Mouse (Mus musculus) G1E-ER4 (cell line): ENCODE data around the gene Foxp4. TPM values are rescaled to one million over a fixed set of nuclear protein-coding genes. Genes with fewer than 3 reads are reported as not detected.

ENCODE experiments used
- GATA1 ChIP-seq: IDR thresholded peaks from one replicate; pipeline ENCODE4 v1.8.0; 2012; ENCODE audit warnings: low read length, inconsistent platforms
- polyA plus RNA-seq: library from polyadenylated mRNA; stranded (reverse); fragments of >175 nt; gene quantifications from 2 replicates; pipeline ENCODE4 v1.2.3, GENCODE M21; 2012

The Foxp4 gene
- polyA plus RNA-seq, result 35.6 and 46.1 TPM in 2 replicates

GRCm38 (mm10) chr17:47924383-47925339 is at the start of gene Foxp4:
Gene Foxp4, minus strand, starts transcription at chr17:47924645.
- TF ChIP-seq GATA1, result no peak

GRCm38 (mm10) chr17:47973563-47974472 is 49.4 kb upstream of the Foxp4 start:
- TF ChIP-seq GATA1, result no peak

DNA sequence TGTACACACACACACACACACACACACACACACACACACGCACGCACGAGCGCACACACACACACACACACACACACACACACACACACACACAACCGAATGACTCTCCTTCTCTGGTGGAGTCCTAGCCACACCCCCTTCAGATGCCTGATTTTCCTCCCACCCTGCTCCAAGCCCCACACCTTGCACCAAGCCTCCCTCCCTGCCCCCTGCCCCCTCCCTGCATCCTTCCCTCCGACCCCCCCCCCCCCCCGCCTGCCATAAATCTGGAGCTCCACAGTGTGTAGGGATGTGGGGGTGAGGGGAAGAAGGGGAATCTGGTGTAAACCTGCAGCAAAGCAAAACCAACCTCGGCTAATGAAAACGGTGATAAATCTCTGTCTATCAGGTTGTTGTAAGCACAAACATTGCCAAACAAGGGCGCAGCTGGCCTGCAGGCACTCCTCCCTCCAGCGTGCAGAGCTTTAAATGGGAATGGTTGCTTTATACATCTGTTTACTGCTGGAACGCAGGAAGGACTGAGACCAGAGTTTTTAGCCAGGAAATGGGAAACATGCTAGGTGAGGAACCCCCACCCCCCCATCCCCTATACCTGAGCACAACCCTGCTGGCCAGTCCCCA is 41.5 kb upstream of the Foxp4 start:
- TF ChIP-seq GATA1, result no peak

GRCm38 (mm10) chr17:47958046-47958790 is 33.8 kb upstream of the Foxp4 start:
- no peak for TF ChIP-seq GATA1

DNA sequence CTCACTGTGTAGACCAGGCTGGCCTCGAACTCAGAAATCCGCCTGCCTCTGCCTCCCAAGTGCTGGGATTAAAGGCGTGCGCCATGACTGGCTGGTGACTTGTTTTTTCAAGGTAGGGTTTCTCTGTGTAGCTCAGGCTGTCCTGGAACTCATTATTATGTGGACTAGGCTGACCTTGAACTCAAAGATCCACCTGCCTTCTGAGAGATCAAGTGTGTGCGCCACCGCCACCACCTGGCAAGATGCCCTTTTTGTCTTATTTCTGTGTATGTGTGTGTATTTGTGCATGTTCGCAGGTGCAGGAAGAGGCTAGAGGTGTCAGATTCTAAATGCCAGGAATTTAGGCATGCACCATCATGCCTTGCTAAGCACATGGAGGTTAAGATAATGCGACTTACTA is 32.0 kb upstream of the Foxp4 start:
- no peak for TF ChIP-seq GATA1

GRCm38 (mm10) chr17:47955054-47955741 is 30.8 kb upstream of the Foxp4 start:
- no peak for TF ChIP-seq GATA1

DNA sequence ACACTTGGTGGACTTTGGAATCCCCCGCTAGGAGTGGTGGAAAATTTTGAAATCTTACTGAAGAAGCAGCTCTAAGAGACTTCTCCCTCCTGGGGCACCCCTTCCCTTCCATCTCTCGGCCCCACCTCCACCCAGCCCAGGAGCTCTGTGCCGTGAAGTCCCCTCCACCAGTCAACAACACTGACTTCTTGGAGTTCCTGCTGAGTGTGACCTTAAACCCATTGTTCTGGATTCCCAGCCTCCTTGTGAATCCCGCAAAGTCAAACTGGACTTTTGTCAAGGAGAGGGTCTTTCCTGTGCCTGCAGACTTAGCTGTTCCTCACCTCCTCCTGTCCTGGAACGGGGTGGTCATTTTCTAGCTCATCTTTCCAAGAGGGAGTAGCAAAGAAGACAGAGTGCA is 28.8 kb upstream of the Foxp4 start:
- no peak for TF ChIP-seq GATA1

GRCm38 (mm10) chr17:47952368-47953081 is 28.1 kb upstream of the Foxp4 start:
- no peak for TF ChIP-seq GATA1

GRCm38 (mm10) chr17:47951452-47951851 is 27.0 kb upstream of the Foxp4 start:
- no peak for TF ChIP-seq GATA1

GRCm38 (mm10) chr17:47950831-47951230 is 26.4 kb upstream of the Foxp4 start:
- no peak for TF ChIP-seq GATA1

- TF ChIP-seq GATA1, result no peak
These were observed 25.0 kb upstream of the Foxp4 start for GRCm38 (mm10) chr17:47949441-47949840.

DNA sequence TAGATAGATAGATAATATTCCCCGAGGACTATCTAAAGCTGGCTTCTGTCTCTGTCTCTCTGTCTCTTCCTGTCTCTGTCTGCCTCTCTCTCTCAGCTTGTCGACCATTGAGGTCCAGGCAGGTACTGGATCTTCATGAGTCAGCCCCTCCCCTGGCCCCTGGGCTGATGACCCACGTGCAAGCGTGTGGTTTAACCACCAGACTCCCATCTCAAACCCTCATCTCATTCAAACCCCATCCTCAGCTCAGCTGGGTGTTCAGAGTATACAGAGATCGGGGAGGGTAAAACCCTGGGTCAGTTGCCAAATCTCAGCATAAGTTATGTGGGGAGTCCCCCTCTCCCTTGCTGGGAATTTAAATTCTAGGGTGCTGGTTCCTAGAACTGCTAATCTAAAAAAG is 24.3 kb upstream of the Foxp4 start:
- TF ChIP-seq GATA1, result no peak

DNA sequence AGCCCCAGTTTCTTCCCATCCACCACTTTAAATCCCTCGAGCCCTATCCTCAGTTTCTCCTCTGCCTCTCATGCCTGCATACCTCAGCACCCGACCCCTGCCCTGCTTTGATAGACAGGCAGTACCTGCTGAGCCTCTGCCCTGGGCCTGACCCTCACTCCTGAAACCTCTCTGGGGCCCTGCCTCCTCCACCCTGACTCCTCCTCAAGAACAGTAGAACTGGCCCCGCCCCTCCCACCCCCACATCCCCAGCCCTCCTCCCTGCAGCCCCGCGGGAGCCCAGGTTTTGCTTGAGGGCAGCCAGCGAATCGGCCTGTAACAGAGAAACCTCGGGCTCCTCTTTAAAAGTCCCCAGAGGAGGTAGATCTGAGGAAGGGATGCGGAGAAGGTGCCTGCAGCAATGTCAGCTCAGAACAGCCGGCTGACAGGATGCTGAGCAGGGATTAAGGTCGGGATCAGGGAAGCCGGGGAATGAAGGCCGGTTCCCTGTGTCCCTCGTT is 22.5 kb upstream of the Foxp4 start:
- no peak for TF ChIP-seq GATA1

DNA sequence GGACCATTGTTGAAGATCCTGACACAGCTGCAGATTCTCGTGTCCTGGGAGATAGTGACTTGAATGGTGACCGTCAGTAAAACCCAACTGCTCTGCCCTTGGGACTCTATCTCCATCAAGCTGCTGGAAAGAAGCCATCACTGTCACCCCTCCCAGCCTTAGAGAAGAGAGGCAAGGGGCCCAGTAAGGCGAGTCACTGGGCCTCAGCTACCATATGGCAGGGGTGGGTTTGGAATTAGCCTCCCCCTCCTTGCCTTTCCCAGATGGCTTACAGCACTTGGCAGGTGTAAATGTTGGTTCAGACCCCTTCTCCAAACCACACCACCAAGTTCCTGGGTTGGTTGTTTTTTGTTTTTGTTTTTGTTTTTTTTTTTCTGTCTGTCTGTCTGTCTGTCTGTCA is 21.7 kb upstream of the Foxp4 start:
- no peak for TF ChIP-seq GATA1
